Comparison of ENCODE assay signal across 8 mouse cellular contexts in the genomic region with DNA sequence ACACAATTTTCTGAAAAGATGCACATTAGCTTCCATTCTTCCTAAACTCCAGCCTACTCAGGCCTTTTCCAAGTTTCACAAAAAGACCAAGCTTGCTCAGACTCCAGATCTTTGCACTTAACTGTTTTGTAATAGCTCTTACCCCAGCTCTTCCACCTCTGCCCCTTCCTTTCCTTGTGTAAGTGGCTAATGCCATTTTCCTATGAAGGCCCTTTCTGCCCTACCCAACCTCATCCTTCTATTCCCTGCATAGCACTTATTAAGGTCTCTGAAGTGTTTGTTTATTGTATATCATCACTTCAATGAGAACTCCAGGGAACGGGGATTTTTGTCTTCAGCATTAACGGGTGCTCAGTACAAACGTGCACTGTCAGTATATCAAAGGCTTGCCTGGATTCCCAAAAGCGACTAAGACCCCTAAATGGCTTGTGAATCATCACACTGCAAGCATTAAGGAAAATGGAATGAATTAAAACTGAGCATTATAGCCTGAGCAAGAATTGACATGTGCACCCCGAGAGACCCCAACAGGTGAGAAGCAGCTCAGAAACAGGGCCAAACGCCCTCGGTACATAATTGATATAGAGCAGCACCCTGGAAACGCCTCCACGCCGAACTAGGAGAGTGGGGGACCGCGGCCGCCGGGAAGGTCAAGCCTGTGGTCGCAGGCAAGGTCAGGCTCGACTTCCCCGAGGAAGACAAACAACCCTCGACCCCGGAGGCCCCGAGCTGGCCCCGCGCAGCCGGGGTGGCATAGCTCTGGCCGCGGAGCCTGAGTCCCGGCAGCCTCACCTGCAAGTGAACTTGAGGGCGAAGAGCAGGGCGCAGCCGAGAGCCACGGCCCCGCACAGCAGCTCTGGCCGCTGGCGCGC. TPM values are rescaled to one million over a fixed set of nuclear protein-coding genes. Genes with fewer than 3 reads are reported as not detected.
A peak's percentile ranks its signal among the peaks of the same experiment; 100 is the strongest.
DNase-seq lines count a peak whose midpoint lies in the region; ATAC-seq and TF ChIP-seq lines count a peak whose summit lies in the region.

No protein-coding gene starts in this region.

- peaks cover 18% of the 10 kb centered on the region for H3K36me3 ChIP-seq in hindbrain, embryonic 10.5 days
- H3K36me3 ChIP-seq in liver, embryonic 15.5 days (replicated peaks) = peaks cover 33% of the 10 kb centered on the region
- peaks cover 9% of the 10 kb centered on the region; the same call in 1 of the 2 replicates for H3K36me3 ChIP-seq in stomach, embryonic 16.5 days (ENCODE audit: control insufficient read depth, insufficient read depth, low read length)

- peak overlapping the region; percentile 93 for H3K4me2 ChIP-seq in liver, embryonic 15.5 days
- H3K4me2 ChIP-seq in stomach, embryonic 16.5 days (ENCODE audit: low read depth, low read length) = peak overlapping the region; percentile 80

- H3K4me1 ChIP-seq in hindbrain, embryonic 10.5 days (replicated peaks) = peaks cover 27% of the 10 kb centered on the region
- peaks cover 38% of the 10 kb centered on the region for H3K4me1 ChIP-seq in liver, embryonic 15.5 days (replicated peaks)
- peaks cover 19% of the 10 kb centered on the region; the same call in 1 of the 2 replicates for H3K4me1 ChIP-seq in stomach, embryonic 16.5 days (ENCODE audit: control insufficient read depth, insufficient read depth, low read length)

- no peaks in the 10 kb centered on the region for H3K27me3 ChIP-seq in hindbrain, embryonic 10.5 days (ENCODE audit: insufficient read depth, poor library complexity, severe bottlenecking)
- H3K27me3 ChIP-seq in liver, embryonic 15.5 days = no peaks in the 10 kb centered on the region
- no peaks in the 10 kb centered on the region for H3K27me3 ChIP-seq in stomach, embryonic 16.5 days (ENCODE audit: control insufficient read depth, insufficient read depth, low read length)

- peak overlapping the region; percentile 99 for H3K9ac ChIP-seq in liver, embryonic 15.5 days
- peak overlapping the region; percentile 96 for H3K9ac ChIP-seq in stomach, embryonic 16.5 days (ENCODE audit: low read length)

- H3K27ac ChIP-seq in gastrocnemius, adult 2 months = peak overlapping the region; percentile 98
- peak overlapping the region; percentile 94 for H3K27ac ChIP-seq in hindbrain, embryonic 10.5 days
- H3K27ac ChIP-seq in liver, embryonic 15.5 days (replicated peaks) = peak overlapping the region; percentile 100
- peak overlapping the region; percentile 84 for H3K27ac ChIP-seq in stomach, embryonic 16.5 days (ENCODE audit: low read length)

- no peaks in the 10 kb centered on the region for H3K9me3 ChIP-seq in hindbrain, embryonic 10.5 days
- no peaks in the 10 kb centered on the region for H3K9me3 ChIP-seq in liver, embryonic 15.5 days (replicated peaks)
- no peaks in the 10 kb centered on the region for H3K9me3 ChIP-seq in stomach, embryonic 16.5 days (replicated peaks; ENCODE audit: control insufficient read depth, low read length)

- under 1% methylated on average over 34 of the region's 34 CpGs for WGBS in hindbrain, embryonic 10.5 days
- under 1% methylated on average over 34 of the region's 34 CpGs for WGBS in liver, embryonic 15.5 days (ENCODE audit: insufficient replicate concordance)
- WGBS in stomach, embryonic 16.5 days = under 1% methylated on average over 34 of the region's 34 CpGs

- no peak for DNase-seq in gastrocnemius, adult 2 months
- DNase-seq in gastrocnemius, postnatal 14 days = no peak
- peak; percentile 14 for DNase-seq in urinary bladder, postnatal 10 days (ENCODE audit: low spot score)
- DNase-seq in urinary bladder, adult 2 months (ENCODE audit: low spot score) = no peak
- no peak for DNase-seq in hindbrain, embryonic 10.5 days (ENCODE audit: low spot score)

- peak overlapping the region; percentile 85 for H3K4me3 ChIP-seq in gastrocnemius, adult 2 months
- peak overlapping the region; percentile 98 for H3K4me3 ChIP-seq in hindbrain, embryonic 10.5 days
- peak overlapping the region; percentile 91 for H3K4me3 ChIP-seq in liver, embryonic 15.5 days (replicated peaks)
- peak overlapping the region; percentile 96 for H3K4me3 ChIP-seq in stomach, embryonic 16.5 days (replicated peaks; ENCODE audit: low read length)

- intact Hi-C loops in gastrocnemius, adult 2 months (cut with DNase I) = no loop called here
- intact Hi-C loops in gastrocnemius, postnatal 14 days (cut with DNase I; ENCODE audit: low total_unique reads) = no loop called here

- no peak; the same call in 1 of the 2 replicates for ATAC-seq in liver, embryonic 15.5 days (ENCODE audit: insufficient read depth)
- no peak; the same call in 1 of the 2 replicates for ATAC-seq in stomach, embryonic 16.5 days (ENCODE audit: insufficient read depth, low FRiP score)
- ATAC-seq in CD4-positive, CD25-positive, alpha-beta regulatory T cell, adult 4 months = no peak

- TF ChIP-seq CTCF in gastrocnemius, adult 2 months (IDR thresholded peaks at IDR 0.05) = no peak

RNA-seq across cellular contexts. Expression of a gene that starts 0.7 kb away (rescaled TPM):
- total RNA-seq in gastrocnemius, adult 2 months (2021) = 1 to 10 TPM; 8.1 to 8.3 TPM
- total RNA-seq in gastrocnemius, postnatal 14 days (2021) = 1 to 10 TPM; 7.8 to 9.3 TPM
- polyA plus RNA-seq in urinary bladder, adult 2 months (2012; rRNA removed) = 17.5 and 18.6 TPM in 2 replicates
- polyA plus RNA-seq in hindbrain, embryonic 10.5 days (2016; fragmentation: Nextera tagmentation; extraction: Ambion mirVana) = 28.4 and 28.7 TPM in 2 replicates
- polyA plus RNA-seq in liver, embryonic 15.5 days (2015; fragmentation: Nextera tagmentation; extraction: Ambion mirVana) = 15.7 and 15.9 TPM in 2 replicates
- 32.0 and 34.0 TPM in 2 replicates for polyA plus RNA-seq in stomach, embryonic 16.5 days (2015; fragmentation: Nextera tagmentation; extraction: Ambion mirVana)
- 10 to 100 TPM in 1 of 2 experiments, 1 to 10 TPM in 1; 7.3 to 10.5 TPM for polyA plus RNA-seq in CD4-positive, CD25-positive, alpha-beta regulatory T cell, adult 4 months (2017; shearing (Covaris generic))

RNA-seq across cellular contexts. Expression of a gene that starts 42.5 kb away (rescaled TPM):
- total RNA-seq in gastrocnemius, adult 2 months (2021) = 10 to 100 TPM; 17.0 to 20.0 TPM
- total RNA-seq in gastrocnemius, postnatal 14 days (2021) = 10 to 100 TPM; 17.7 to 20.4 TPM
- polyA plus RNA-seq in urinary bladder, adult 2 months (2012; rRNA removed) = 141 and 178 TPM in 2 replicates
- polyA plus RNA-seq in hindbrain, embryonic 10.5 days (2016; fragmentation: Nextera tagmentation; extraction: Ambion mirVana) = 85.7 and 89.3 TPM in 2 replicates
- polyA plus RNA-seq in liver, embryonic 15.5 days (2015; fragmentation: Nextera tagmentation; extraction: Ambion mirVana) = 33.2 and 38.4 TPM in 2 replicates
- polyA plus RNA-seq in stomach, embryonic 16.5 days (2015; fragmentation: Nextera tagmentation; extraction: Ambion mirVana) = 111 and 117 TPM in 2 replicates
- polyA plus RNA-seq in CD4-positive, CD25-positive, alpha-beta regulatory T cell, adult 4 months (2017; shearing (Covaris generic)) = 100 to 1,000 TPM; 255 to 363 TPM
